Mouse (Mus musculus) cerebellum, adult 2 months (tissue): ENCODE results near the gene Igdcc4.

ENCODE experiments used
- CTCF ChIP-seq: fragments of 200-500 bp; IDR thresholded peaks from 2 replicates; pipeline ENCODE4 v1.5.1; 2011; ENCODE audit warnings: low read depth, mild to moderate bottlenecking, control low read depth, low read length, moderate library complexity, borderline replicate concordance; ENCODE audit not compliant: insufficient read depth
- POLR2A ChIP-seq: fragments of 200-500 bp; IDR thresholded peaks from 2 replicates; pipeline ENCODE4 v1.6.1; 2011; ENCODE audit warnings: low read length, control low read depth, borderline replicate concordance; ENCODE audit not compliant: insufficient read depth

- TF ChIP-seq POLR2A (no peak), CTCF (no peak)
Measured at GRCm38 (mm10) chr9:65086801-65087200, 14.5 kb upstream of the Igdcc4 start.
